17 mouse cellular contexts compared by ENCODE assay signal in genomic region chr9:91379781-91380457, GRCm38 (mm10). TPM values are rescaled to one million over a fixed set of nuclear protein-coding genes. Genes with fewer than 3 reads are reported as not detected.
DNase-seq lines count a peak whose midpoint lies in the region; ATAC-seq and TF ChIP-seq lines count a peak whose summit lies in the region.
"Had no signal": no experiment of that assay in that cellular context is flagged by ENCODE, and none has a peak within 500 bp of the region (broad histone marks: within the 10 kb centered on the region; RNA-seq: fewer than 3 reads in every experiment).

No protein-coding gene starts in this region.

- H3K4me3 ChIP-seq in gastrocnemius, adult 2 months = peak overlapping the region; percentile 77; the same call in 1 of the 2 replicates
- H3K4me3 ChIP-seq in embryonic facial prominence, embryonic 12.5 days = no peak overlapping the region
- peak overlapping the region; percentile 50 for H3K4me3 ChIP-seq in hindbrain, embryonic 13.5 days
- H3K4me3 ChIP-seq in neural tube, embryonic 11.5 days (ENCODE audit: low read depth, low read length) = peak overlapping the region; percentile 55
- H3K4me3 ChIP-seq: embryonic facial prominence, embryonic 13.5 days had no signal

- H3K4me2 ChIP-seq in embryonic facial prominence, embryonic 12.5 days (replicated peaks) = 0 out of 2 replicates have a peak overlapping the region, but pooled peaks have one; percentile 22
- peak overlapping the region; percentile 69 for H3K4me2 ChIP-seq in hindbrain, embryonic 13.5 days
- peak overlapping the region; percentile 84 for H3K4me2 ChIP-seq in neural tube, embryonic 11.5 days (ENCODE audit: low read depth)
- H3K4me2 ChIP-seq: embryonic facial prominence, embryonic 13.5 days had no signal

- no peak overlapping the region for H3K9ac ChIP-seq in embryonic facial prominence, embryonic 12.5 days
- peak overlapping the region; percentile 88 for H3K9ac ChIP-seq in hindbrain, embryonic 13.5 days
- H3K9ac ChIP-seq in neural tube, embryonic 11.5 days (ENCODE audit: low read length) = peak overlapping the region; percentile 95
- H3K9ac ChIP-seq: embryonic facial prominence, embryonic 13.5 days; liver, postnatal 0 days had no signal

- DNase-seq in gastrocnemius, adult 2 months = no peak
- no peak for DNase-seq in gastrocnemius, postnatal 10 days
- DNase-seq in neural tube, embryonic 11.5 days (ENCODE audit: low spot score) = peak; percentile 69
- DNase-seq in B cell, adult 2 months = no peak
- no peak for DNase-seq in frontal cortex, postnatal 25 days (ENCODE audit: low spot score in 2 of 2)
- no peak for DNase-seq in testis, postnatal 14 days (ENCODE audit: low spot score)
- DNase-seq: adrenal gland, postnatal 14 days; gastrocnemius, postnatal 36 days; heart, postnatal 14 days; liver, postnatal 0 days; right cerebral cortex, postnatal 4 days had no signal

- no peak overlapping the region for H3K27ac ChIP-seq in gastrocnemius, adult 2 months
- H3K27ac ChIP-seq in embryonic facial prominence, embryonic 12.5 days = no peak overlapping the region
- H3K27ac ChIP-seq in hindbrain, embryonic 13.5 days = peak overlapping the region; percentile 97
- peak overlapping the region; percentile 93 for H3K27ac ChIP-seq in neural tube, embryonic 11.5 days (ENCODE audit: low read depth, low read length)
- H3K27ac ChIP-seq: embryonic facial prominence, embryonic 13.5 days; left cerebral cortex, adult 2 months; stomach, postnatal 0 days had no signal

- intact Hi-C loops in gastrocnemius, adult 2 months (cut with DNase I) = loop anchor here (2.0 kb wide), 1 partner anchor 15 kb away; the partner anchor contains the start of gene Zic1

- H3K4me1 ChIP-seq in embryonic facial prominence, embryonic 12.5 days = peaks cover 7% of the 10 kb centered on the region; the same call in 1 of the 2 replicates
- peaks cover 27% of the 10 kb centered on the region for H3K4me1 ChIP-seq in hindbrain, embryonic 13.5 days (replicated peaks)
- H3K4me1 ChIP-seq in neural tube, embryonic 11.5 days (ENCODE audit: control insufficient read depth, insufficient read depth, low read length) = 0 out of 2 replicates have a peak, but pooled peaks cover 3% of the 10 kb centered on the region

- no peak for TF ChIP-seq CTCF in gastrocnemius, adult 2 months (IDR thresholded peaks at IDR 0.05)

- 1% methylated on average over 10 of the region's 10 CpGs for WGBS in embryonic facial prominence, embryonic 12.5 days
- WGBS in hindbrain, embryonic 13.5 days = 3% methylated on average over 10 of the region's 10 CpGs
- under 1% methylated on average over 10 of the region's 10 CpGs for WGBS in neural tube, embryonic 11.5 days

- H3K36me3 ChIP-seq in embryonic facial prominence, embryonic 12.5 days = no peaks in the 10 kb centered on the region
- H3K36me3 ChIP-seq in hindbrain, embryonic 13.5 days = no peaks in the 10 kb centered on the region
- no peaks in the 10 kb centered on the region for H3K36me3 ChIP-seq in neural tube, embryonic 11.5 days (ENCODE audit: control insufficient read depth, insufficient read depth, low read length)
- H3K36me3 ChIP-seq: embryonic facial prominence, embryonic 13.5 days had no signal

- no peak for ATAC-seq in embryonic facial prominence, embryonic 12.5 days (ENCODE audit: insufficient number of reproducible peaks, insufficient read depth, low FRiP score, low TSS enrichment)
- ATAC-seq in hindbrain, embryonic 13.5 days (ENCODE audit: low FRiP score) = no peak
- no peak for ATAC-seq in neural tube, embryonic 11.5 days (ENCODE audit: insufficient read depth, low FRiP score, low TSS enrichment)
- ATAC-seq: liver, postnatal 0 days had no signal

- peaks cover 95% of the 10 kb centered on the region for H3K27me3 ChIP-seq in embryonic facial prominence, embryonic 12.5 days
- peaks cover 91% of the 10 kb centered on the region for H3K27me3 ChIP-seq in hindbrain, embryonic 13.5 days
- peaks cover 86% of the 10 kb centered on the region for H3K27me3 ChIP-seq in neural tube, embryonic 11.5 days (ENCODE audit: control insufficient read depth, insufficient read depth, low read length)

- H3K9me3 ChIP-seq in embryonic facial prominence, embryonic 12.5 days = no peaks in the 10 kb centered on the region
- H3K9me3 ChIP-seq in hindbrain, embryonic 13.5 days = no peaks in the 10 kb centered on the region
- H3K9me3 ChIP-seq in neural tube, embryonic 11.5 days (ENCODE audit: control insufficient read depth, low read length) = no peaks in the 10 kb centered on the region
- H3K9me3 ChIP-seq: embryonic facial prominence, embryonic 13.5 days had no signal

RNA-seq across cellular contexts. Expression of gene Zic1, which starts 14.3 kb away (rescaled TPM):
- 1 to 10 TPM in 1 of 2 experiments, under 1 TPM in 1; 0.81 to 1.4 TPM for total RNA-seq in gastrocnemius, adult 2 months (2021)
- total RNA-seq in gastrocnemius, postnatal 10 days (2021) = 1 to 10 TPM; 2.3 to 4.0 TPM
- 2.1 TPM in 2 replicates for polyA plus RNA-seq in embryonic facial prominence, embryonic 12.5 days (2016; fragmentation: Nextera tagmentation; extraction: Ambion mirVana)
- polyA plus RNA-seq in hindbrain, embryonic 13.5 days (2015; fragmentation: Nextera tagmentation; extraction: Ambion mirVana) = 13.7 and 21.3 TPM in 2 replicates
- 17.3 and 17.9 TPM in 2 replicates for polyA plus RNA-seq in neural tube, embryonic 11.5 days (2014; fragmentation: Nextera tagmentation; extraction: Ambion mirVana)
- total RNA-seq: adrenal gland, postnatal 14 days; heart, postnatal 14 days had no signal
- polyA plus RNA-seq: kidney, embryonic 16.5 days; liver, postnatal 0 days; stomach, postnatal 0 days had no signal

RNA-seq across cellular contexts. Expression of gene Zic4, which starts 17.7 kb away (rescaled TPM):
- total RNA-seq in gastrocnemius, adult 2 months (2021) = not detected
- under 1 TPM; 0.16 to 0.50 TPM for total RNA-seq in gastrocnemius, postnatal 10 days (2021)
- 5.6 and 6.0 TPM in 2 replicates for polyA plus RNA-seq in embryonic facial prominence, embryonic 12.5 days (2016; fragmentation: Nextera tagmentation; extraction: Ambion mirVana)
- polyA plus RNA-seq in hindbrain, embryonic 13.5 days (2015; fragmentation: Nextera tagmentation; extraction: Ambion mirVana) = 42.7 and 58.2 TPM in 2 replicates
- 52.2 and 58.1 TPM in 2 replicates for polyA plus RNA-seq in neural tube, embryonic 11.5 days (2014; fragmentation: Nextera tagmentation; extraction: Ambion mirVana)
- total RNA-seq: adrenal gland, postnatal 14 days; heart, postnatal 14 days had no signal
- polyA plus RNA-seq: kidney, embryonic 16.5 days; liver, postnatal 0 days; stomach, postnatal 0 days had no signal

Comparison
In these comparisons a context has a peak if more than half of its experiments do, and no peak if none do; other contexts are left out.
1. H3K27ac ChIP-seq: peak in hindbrain, embryonic 13.5 days (single experiment) and neural tube, embryonic 11.5 days (single experiment); none in gastrocnemius, adult 2 months (single experiment) and embryonic facial prominence, embryonic 12.5 days (single experiment).
2. H3K4me2 ChIP-seq: peak in every context shown above with its lines; median percentile 84 in neural tube, embryonic 11.5 days; 69 in hindbrain, embryonic 13.5 days; 22 in embryonic facial prominence, embryonic 12.5 days.